Mouse (Mus musculus) G1E (cell line): ENCODE data around the gene Gm3460.
"Not testable (repeated sequence)": the region's sequence is repeated elsewhere in the genome, so short reads cannot be mapped to it uniquely, and the experiment has no call there.

Experiments
- CTCF ChIP-seq: IDR thresholded peaks from 2 replicates; pipeline ENCODE4 v1.5.1; 2012; ENCODE audit warnings: low read depth, low read length, inconsistent platforms, mixed read lengths
- GATA2 ChIP-seq: IDR thresholded peaks from 2 replicates; pipeline ENCODE4 v1.6.1; 2012; ENCODE audit warnings: low read depth, low read length, inconsistent platforms, borderline replicate concordance

DNA sequence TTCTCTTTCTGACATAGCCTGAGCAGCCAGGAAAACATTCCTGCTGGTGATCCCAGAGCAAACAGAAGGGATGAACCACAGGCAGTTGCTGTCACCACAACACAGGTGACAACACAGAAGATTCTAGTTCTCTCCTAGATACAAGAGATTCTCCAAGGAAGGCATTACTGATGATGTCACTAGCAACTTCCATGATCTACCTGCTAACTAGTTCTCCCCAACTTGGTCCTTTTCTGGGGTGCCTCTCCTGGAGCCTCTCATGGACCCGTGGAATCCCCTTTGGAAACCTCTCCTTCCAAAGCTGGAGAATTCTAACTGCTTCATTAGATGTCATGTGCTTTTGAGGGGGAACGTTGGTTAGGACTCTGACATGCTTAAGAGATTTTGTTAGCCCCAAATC lies at the start of gene Gm3460:
- not testable (repeated sequence) for TF ChIP-seq CTCF, GATA2
